Mouse (Mus musculus) heart, postnatal 10 days (tissue): ENCODE measurements around the gene Rab4b. TPM values are rescaled to one million over a fixed set of nuclear protein-coding genes. Genes with fewer than 3 reads are reported as not detected.

Experiments used
- DNase-seq, 2 experiments: peaks; one replicate each; pipeline ENCODE4 v3.0.0; 2021
- intact Hi-C: fragments of 180-260 bp; cut with DNase I; formaldehyde crosslinking; loops from one replicate; pipeline ENCODE4 v1.15.1; 2025
- microRNA-seq, 2 experiments: library from miRNA; unstranded; fragments of <30 nt; microRNA quantifications; one replicate each; pipeline ENCODE4 v1.2.0; 2022
- total RNA-seq, 2 experiments: library from RNA; stranded (reverse); gene quantifications; 2 replicates each; pipeline ENCODE4 v1.2.3; 2021

The Rab4b gene
- total RNA-seq, 2 experiments from 2014 or later, result 21.9 to 22.8 TPM

- DNase-seq, result no peak
- intact Hi-C loops, result loop anchor here (5.0 to 10.0 kb wide), 2 partner anchors 368 to 1270 kb away; partner anchors contain the start of gene Cyp2b19
These were observed 53.7 kb downstream of the Rab4b start for GRCm38 (mm10) chr7:27124969-27125368.

GRCm38 (mm10) chr7:27124305-27124832 is 54.3 kb downstream of the Rab4b start:
- DNase-seq, result no peak
- intact Hi-C loops, result loop anchor here (5.0 to 10.0 kb wide), 2 partner anchors 367 to 1270 kb away; partner anchors contain the start of gene Cyp2b19

GRCm38 (mm10) chr7:27119676-27120075 is 59.0 kb downstream of the Rab4b start, which contains the start of gene Cyp2f2:
Gene Cyp2f2, plus strand, starts transcription at chr7:27119909.
- DNase-seq, result no peak
- intact Hi-C loops, result loop anchor here (5.0 to 10.0 kb wide), 2 partner anchors 362 to 1265 kb away; partner anchors contain the start of gene Cyp2b19

Small RNA genes lying within 50 kb of the gene (microRNA-seq; reads per million reads assigned to microRNA genes)
- gene Mir1191 (0.24 to 1.4 reads per million in 2 experiments), gene Mir3101 (0.24 to 1.7 reads per million in 2 experiments)

Other genes with a start within 250 kb of the Rab4b start
- gene Cyp2a22, start 239.5 kb downstream of the Rab4b start, total RNA-seq, result not detected
- not detected for gene Cyp2a12, start 149.8 kb downstream of the Rab4b start, total RNA-seq
- 1 to 10 TPM in 1 of 2 experiments, not detected in 1; 2.5 TPM for gene Cyp2f2, start 59.0 kb downstream of the Rab4b start, total RNA-seq
- not detected for gene Cyp2t4, start 25.2 kb downstream of the Rab4b start, total RNA-seq
- gene Egln2, start 12.1 kb downstream of the Rab4b start, total RNA-seq, result 10 to 100 TPM; 57.9 to 59.4 TPM
- gene Gm21983, start 2.2 kb upstream of the Rab4b start, total RNA-seq, result under 1 TPM in 1 of 2 experiments, not detected in 1; 0.31 TPM
- not detected for gene Mia, start 2.3 kb upstream of the Rab4b start, total RNA-seq
- 10 to 100 TPM; 13.6 to 14.1 TPM for gene BC024978, start 16.9 kb upstream of the Rab4b start, total RNA-seq
- gene Snrpa, start 17.4 kb upstream of the Rab4b start, total RNA-seq, result 10 to 100 TPM; 46.9 to 52.7 TPM
- 1 to 10 TPM; 4.2 to 4.5 TPM for gene Itpkc, start 49.8 kb upstream of the Rab4b start, total RNA-seq
- 10 to 100 TPM; 12.8 TPM for gene Coq8b, start 54.1 kb upstream of the Rab4b start, total RNA-seq
- 10 to 100 TPM; 10.7 to 13.8 TPM for gene Numbl, start 79.5 kb upstream of the Rab4b start, total RNA-seq
- gene Ltbp4, start 158.8 kb upstream of the Rab4b start, total RNA-seq, result 100 to 1,000 TPM; 387 to 393 TPM
- 10 to 100 TPM; 13.8 to 17.5 TPM for gene Shkbp1, start 177.1 kb upstream of the Rab4b start, total RNA-seq
- under 1 TPM in 1 of 2 experiments, not detected in 1; 0.99 TPM for gene Gm20479, start 178.5 kb upstream of the Rab4b start, total RNA-seq